Mouse (Mus musculus) kidney, adult 2 months (tissue): Measurements from ENCODE around the gene Spata31d1b.

Experiments
- CTCF ChIP-seq: fragments of 200-500 bp; conservative IDR thresholded peaks from 2 replicates; pipeline ENCODE4 v1.5.1; 2011; ENCODE audit warnings: low read depth, mild to moderate bottlenecking, control low read depth, low read length, moderate library complexity, mixed read lengths; ENCODE audit not compliant: insufficient read depth, insufficient read length
- POLR2A ChIP-seq: fragments of 200-500 bp; IDR thresholded peaks from one replicate; pipeline ENCODE4 v1.6.1; 2011; ENCODE audit warnings: low read depth, low read length, control low read depth

GRCm38 (mm10) chr13:59719475-59719874 lies 7.4 kb downstream of the Spata31d1b start:
- TF ChIP-seq POLR2A = no peak
- TF ChIP-seq CTCF = no peak
